Mouse (Mus musculus) urinary bladder, postnatal 4 days (tissue): ENCODE data around the gene Ssh2.
"Not testable (repeated sequence)": the region's sequence is repeated elsewhere in the genome, so short reads cannot be mapped to it uniquely, and the experiment has no call there.

Source experiments
- DNase-seq, 2 experiments: peaks; one replicate each; pipeline ENCODE4 v3.0.0; 2021 to 2022; ENCODE audit warnings: low spot score in 2 of 2

Gene Ssh2

DNA sequence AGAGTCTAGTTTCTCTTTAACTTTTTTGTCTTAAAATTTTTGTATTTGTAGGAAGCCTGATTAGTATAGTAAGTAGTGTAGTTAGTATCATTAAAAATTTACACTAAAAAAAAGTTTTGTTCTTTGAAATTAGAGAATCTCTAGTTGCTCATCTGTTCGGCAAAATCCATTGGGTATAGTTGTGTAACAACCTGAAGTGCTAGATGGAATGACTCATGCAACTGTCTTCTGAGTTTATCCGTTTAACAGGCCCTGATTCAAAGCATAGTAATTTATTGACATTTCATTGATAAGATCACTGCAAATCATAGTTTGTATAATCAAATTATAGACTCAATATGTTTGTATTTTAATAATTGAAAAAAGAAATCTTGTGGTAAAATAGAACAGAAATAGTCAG is 14.7 kb downstream of the Ssh2 start:
- no peak for DNase-seq

DNA sequence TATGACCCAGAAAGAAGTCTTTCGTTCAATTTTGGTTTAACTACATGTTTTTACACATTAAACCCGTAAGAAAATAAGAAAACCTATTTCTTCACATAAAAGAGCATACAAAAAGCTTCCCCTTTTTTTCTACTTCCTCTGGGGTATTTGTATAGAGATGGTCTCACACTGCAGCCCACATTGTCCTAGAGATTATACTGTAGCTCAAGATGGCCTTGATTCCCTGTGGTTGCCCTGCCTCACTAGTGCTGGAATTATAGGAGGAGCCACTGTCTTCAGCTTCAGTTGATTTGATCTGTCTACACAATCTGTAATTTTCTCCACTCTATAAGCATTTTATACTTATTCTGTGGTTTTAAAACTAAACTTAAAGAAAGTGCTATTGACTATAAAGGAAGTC is 15.4 kb downstream of the Ssh2 start:
- DNase-seq = no peak

DNA sequence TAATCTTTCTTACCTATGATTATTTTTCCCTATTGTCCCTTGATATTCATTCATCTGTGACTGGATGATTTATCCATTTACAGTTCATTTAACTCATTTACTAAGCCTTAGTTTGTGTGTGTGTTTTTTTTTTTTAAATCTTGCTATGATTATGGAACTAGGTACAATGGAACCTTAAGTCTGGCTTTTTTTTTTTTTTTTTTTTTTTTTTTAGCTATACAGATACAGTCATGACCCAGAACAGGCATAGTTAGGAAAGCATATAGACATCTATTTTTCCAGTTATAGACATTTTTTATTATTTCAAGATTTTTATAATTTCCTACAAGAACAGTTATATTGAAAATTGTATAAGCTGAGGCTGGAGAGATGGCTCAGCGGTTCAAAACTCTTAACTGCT is 19.2 kb downstream of the Ssh2 start:
- no peak for DNase-seq

DNA sequence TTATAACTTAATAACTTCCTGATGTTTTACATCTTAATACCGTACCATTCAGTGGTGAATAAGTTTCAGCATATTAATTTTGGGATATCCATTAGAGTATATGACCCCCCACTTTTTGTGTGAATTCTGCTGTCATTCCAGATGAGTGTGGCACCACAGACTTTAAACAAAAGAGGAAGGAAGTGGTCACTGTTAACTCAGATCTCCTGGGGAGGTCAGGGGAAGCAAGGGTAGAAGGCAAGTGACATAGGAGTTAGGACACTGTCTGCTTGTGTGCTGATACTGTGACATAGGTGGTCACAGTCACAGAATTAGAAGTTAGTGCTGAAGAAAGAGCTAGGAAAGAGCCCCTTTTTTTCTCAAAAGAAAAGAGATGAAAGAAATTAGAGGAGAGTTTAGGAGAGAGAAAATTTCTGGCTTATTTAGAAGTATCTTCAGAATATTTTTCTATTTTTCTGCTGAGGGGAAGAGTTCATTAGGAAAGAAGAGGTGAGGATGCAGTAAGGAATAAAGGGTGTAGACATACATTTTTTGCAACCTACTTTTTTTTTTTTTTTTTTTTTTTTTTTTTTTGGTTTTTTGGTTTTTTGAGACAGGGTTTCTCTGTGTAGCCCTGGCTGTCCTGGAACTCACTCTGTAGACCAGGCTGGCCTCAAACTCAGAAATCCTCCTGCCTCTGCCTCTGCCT is 23.7 kb downstream of the Ssh2 start:
- no peak for DNase-seq

DNA sequence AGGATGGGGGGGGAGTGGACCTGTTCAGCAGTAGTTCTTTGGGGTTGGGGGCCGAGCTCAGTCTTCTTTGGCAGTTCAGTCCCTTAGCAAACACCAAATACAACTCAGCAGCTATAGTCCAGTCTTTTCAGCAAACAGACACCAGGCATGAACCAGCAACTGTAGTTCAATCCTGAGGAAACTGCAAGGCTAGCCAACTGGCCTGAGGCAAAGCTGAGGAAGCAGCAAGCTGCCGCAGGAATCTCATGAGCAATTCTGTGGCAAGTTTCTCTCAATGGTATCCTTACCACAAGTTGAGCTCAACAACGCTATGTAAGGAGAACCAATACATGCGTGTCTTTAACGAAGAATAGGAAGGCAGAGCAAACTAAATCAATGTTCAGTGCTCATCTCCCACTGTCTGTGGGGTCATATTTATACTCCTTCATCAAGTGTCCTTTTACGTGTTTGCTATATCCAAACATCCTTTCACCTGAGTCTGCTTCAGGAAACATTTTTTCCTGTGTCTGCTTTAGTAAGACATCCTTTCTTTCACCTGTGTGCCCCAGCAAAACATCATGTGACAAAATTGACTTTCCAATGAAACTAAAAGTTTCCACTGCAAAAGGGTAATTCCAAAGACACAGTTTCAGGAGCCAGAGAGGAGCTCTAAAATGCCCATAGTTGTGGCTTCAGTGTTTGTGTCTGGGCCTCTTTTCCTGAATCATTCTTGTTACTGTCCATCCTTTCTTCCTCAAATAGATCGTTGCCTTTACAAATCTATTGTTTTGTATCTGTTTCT is 24.6 kb downstream of the Ssh2 start:
- DNase-seq = no peak

DNA sequence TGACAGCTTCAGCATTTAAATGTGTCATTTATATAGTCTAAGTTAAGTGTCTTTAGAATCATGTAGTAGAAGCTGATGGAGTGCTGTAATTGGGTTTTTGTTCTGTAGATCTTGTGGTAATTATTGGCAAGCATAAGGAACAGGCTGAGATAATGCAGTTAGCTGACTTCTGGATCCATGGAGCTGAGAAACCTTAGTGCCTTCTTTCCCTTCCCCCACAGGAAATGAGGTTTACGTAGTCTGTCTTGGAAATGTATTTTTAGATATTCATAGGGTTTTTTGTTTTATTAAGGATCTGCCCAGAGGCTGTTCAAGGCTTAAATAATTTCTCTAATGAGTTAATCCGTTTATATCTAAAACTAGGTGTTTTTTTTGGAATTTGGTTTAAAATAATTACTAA is 26.8 kb downstream of the Ssh2 start:
- DNase-seq = no peak

DNA sequence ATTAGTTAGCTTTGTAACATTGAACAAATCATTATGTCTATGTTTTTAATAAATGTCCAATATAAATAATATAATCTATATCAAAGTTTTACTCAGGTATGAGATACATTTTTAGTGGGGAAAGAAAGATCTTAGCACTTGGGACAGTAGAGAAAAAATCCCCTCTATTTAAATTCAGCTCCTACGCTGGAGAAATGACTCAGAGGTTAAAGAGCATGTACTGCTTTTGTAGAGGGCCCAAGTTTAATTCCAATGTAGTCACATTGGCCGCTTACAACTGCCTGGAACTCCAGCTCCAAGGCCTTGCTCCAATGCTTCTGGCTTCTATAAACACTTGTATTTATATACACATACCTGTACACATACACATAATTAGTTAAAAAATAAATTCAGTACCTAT is 36.7 kb downstream of the Ssh2 start:
- no peak for DNase-seq

DNA sequence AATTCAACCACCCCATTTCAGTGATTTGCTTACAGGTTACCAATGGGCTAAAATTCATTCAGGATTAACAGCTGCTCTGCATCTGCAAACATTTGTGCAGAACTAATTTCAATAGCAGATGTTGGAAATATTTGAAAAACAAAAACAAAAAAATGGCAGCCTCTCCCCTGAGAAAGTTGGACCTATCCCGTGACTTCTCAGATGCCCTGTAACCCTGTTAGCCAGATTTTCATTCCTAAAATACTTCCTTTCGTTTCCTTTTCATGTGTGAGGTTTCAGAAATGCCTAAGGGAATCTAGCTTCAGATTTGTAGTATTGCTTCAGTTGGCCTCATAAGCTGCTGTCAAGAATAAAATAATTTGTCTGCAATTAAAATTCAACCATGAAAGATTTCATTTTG is 43.4 kb downstream of the Ssh2 start:
- no peak for DNase-seq

DNA sequence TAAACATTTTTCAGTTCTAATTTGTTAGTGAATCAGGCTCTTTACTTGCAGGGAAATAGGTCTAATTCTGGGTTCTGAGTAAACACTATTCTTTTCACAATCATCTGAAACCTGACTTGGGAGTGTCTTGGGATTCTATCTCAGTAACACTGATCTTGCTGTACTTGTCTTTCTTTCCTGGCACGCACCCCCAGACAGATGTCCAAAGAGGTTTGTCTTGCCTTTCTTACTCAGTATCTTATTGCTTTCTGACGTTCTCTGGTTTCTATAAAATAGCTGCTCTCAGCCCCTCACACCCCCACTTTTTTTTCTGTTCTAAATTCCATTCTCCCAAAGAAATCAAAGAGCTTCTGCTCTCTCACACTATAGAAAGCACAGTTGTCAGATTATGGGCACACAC is 51.3 kb downstream of the Ssh2 start:
- DNase-seq = no peak

DNA sequence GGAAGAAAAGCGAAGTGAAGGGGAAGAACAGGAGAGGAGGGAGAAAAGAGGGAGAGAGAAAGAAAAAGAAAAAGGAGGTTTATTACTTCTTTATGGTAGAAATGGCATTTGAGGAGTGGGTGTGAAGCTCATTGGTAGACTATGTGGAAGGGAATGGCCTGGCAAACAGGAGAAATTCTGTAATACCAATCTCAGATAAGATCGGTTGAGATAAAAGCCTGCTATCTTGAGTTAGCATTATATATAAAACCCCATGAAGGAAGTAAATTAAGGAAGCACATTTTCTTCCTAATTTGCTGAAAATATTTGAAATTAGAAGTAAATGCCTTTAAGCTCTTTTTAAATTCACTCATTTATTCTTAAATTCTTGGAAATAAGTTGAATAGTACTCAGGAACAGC is 59.9 kb downstream of the Ssh2 start:
- DNase-seq = no peak

DNA sequence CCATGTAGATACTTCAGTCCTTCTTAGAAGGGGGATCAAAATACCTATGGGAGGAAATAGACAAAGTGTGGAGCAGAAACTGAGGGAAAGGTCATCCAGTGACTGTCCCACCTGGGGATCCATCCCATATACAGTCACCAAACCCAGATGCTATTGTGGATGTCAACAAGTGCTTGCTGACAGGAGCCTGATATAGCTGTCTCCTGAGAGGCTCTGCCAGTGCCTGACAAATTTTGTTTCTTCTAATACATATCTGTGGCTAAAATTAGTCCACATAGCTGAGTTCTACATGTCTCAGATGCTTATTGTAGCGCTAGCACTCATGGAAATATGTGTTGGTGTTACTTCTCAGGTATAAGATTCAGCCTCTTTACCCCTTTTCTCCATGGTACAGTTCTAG is 62.5 kb downstream of the Ssh2 start:
- DNase-seq = not testable (repeated sequence)

DNA sequence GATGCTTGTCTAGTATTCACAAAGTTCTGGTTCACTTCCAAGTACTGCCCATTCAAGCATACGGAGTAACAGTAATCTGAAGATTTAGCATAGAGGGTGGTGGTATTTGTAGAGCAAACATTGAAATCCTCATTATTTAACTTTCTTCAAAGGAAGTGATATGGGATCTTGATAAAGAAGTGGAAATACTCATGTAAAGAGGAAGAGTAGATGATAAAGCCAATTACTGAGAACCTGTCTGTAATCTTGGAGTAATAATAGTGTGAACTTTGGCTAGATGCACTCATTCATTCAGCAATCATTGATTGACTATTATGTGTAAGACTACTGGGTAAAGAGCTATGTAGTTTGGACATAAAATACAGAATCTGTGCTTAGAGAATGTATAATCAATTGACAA is 64.1 kb downstream of the Ssh2 start:
- no peak for DNase-seq

DNA sequence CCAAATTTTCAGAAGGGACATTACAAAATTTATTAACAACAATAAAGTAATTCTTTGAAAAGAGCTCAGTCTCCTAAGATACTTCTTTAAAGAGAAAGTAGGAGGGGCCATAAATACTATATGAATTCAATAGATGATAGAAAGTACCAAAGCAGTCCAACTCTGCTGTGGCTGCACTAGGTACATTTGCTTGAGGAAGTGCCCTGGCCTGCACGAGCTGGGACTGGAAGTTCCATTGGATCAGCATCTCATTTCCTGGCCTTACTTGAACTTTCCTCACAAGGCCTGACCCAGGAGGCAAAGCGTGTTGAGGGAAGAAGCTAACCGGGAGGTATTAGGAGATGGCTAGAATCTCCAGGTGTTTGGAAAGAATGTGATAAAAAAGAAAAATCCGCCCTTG is 75.4 kb downstream of the Ssh2 start:
- DNase-seq = no peak

DNA sequence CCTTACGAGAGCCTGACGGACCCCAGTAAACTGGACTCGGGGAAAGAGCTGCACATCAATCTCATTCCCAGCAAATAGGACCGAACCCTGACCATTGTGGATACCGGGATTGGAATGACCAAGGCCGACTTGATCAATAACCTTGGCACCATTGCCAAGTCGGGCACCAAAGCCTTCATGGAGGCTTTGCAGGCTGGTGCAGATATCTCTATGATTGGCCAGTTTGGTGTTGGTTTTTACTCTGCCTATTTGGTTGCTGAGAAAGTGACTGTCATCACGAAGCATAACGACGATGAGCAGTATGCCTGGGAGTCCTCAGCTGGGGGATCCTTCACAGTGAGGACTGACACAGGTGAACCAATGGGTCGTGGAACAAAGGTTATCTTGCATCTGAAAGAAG is 77.6 kb downstream of the Ssh2 start:
- DNase-seq = not testable (repeated sequence)

DNA sequence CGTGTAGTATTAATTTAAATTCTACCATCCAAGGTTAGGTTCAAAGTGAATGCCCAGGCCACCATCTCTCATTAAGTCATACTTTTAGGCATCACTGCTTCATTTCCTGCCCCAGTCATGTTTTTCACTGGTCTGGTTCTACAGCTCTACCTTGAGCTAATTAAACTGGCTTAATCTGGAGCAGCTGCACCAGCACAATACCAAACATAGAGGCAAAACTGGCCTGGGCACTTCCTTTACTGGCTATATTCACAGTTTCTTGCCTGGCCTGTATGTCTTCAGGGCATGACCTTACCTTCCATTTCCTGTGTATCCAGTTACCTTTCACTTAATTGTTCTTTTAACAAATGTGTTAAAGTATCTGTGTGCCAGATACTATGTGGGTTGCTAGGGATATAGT is 81.2 kb downstream of the Ssh2 start:
- DNase-seq = no peak

DNA sequence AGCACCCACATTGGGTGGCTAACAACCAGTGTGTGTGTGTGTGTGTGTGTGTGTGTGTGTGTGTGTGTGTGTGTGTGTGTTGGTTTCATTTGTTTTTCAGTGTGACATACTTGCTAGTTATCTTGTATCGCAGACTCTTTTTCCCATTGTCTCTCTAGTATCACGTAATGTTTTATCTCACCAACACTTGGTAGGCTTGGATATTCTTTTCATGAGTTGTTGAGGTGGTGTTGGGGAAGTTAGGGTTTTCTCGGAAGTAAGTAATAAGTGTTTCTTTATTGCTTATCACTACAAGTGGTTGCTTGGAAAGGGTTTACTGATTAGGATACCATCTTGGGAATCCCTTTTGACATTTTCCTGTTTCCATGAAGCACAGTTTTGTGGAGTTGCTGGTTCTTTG is 91.1 kb downstream of the Ssh2 start:
- DNase-seq = no peak

DNA sequence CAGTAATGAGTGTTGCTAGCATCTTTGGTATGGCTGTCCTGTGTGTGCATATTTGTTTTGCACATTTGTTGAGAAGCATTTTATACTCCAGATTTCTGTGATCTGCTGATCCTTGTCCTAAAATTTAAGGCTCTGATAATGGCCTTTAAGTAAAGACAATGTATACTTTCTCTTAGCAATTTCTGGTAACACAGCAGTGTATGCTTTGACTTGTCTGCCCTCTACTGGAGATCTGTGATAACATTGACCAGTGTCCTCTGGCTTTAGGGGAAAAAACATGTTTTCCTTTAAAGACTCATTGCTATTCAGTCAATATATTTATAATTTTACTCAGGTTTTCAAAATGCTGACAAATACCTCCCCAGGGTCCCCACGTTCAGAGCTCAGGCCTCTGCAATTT is 92.4 kb downstream of the Ssh2 start:
- no peak for DNase-seq

DNA sequence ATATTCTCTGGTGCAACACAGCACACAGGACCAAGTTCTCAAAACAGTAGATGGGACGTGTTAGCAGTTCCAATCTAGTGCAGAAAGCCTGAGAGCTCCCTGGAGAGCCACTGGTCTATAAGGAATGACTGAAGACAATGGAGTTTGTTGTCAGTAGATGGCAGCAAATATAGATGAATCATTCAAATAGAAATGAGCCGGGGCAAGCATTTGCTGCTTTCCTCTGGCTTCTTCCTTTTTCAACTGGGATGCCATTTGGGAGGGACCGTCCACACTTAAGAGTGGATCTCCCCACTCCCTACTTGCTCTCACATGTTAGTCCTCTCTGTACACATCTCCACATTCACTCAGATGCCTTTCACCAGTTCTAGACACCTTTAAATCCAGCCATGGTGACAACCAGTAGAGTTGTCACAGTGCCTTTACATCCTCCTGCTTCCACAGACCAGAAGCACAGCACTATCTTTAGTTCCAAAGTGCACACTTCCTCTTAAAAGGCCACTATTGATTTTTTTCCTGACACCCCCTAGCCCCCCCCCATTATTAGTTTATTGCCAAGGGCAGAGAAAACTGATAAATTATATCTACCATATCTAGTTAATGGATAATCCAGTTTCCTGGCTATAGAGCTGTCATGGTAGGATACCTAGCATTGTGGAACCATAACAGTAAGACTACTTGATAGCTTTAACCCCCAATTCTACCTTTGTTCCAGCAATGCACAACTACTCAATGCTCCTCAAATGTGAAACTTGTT is 101.8 kb downstream of the Ssh2 start:
- no peak for DNase-seq

DNA sequence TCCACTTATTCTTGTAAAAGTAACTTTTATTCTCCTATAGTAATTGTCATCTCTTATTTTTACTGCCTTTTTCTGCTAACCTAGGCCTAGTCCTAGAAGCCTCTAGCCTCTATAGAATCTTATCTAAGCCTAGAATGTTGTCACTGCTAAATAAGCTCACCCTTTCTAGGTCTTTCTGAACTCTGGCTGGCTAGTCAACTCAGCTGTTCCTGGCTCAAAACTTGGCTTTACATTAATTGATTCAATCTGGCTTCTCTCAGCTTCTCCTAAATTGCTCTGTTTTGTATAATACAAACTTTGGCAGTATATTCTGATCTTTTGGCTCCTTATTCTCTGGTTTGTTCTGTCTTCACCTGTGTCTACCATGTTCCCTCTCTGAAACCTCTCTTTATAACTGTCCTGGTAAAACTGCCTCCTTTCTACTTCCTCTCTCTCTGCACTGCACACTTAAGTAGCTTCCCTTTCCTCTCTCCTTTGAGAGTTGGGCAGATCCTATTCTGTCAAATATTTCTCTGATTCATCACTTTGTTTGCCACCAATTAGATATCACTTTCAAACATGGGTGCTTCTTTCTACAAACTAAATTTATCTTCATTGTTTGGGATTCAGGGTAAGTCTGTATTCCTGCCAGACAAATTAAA is 102.5 kb downstream of the Ssh2 start:
- DNase-seq = no peak

DNA sequence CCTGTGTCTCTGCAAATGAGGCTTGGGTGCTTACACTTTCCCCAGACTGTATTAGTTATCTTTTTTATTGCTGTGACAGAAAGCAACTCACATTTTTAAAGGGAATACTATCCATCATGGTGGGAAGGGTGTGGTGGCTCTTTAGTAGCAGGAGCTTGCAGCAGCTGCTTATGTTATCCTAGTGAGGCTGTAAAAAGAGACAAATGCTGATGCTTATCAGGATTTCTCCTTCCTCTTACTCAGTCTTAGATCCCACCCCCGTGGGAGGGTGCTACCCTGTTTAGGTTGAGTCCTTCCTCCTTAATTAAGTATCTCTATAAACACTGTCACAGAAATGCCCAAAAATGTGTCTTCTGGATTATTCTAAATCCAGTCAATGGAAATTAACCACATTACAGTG is 105.1 kb downstream of the Ssh2 start:
- no peak for DNase-seq

DNA sequence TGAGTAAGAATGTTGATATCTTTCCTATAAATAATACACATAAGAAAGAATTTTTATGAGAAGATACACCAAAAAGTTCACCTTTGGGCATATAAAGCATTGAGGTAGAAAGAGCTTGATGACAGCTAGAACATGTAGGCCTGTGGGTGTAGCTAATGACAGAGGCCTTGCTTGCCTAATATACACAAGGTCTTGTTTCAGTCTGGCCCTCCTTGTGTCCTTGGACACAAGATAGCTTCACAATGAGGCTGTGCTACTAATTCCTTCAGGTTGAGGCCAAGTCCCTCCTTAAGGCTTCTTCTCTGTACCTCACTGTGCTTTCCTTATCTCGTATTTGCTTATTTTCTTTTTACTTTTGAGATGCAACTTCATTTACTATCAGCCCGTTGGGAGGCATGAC is 114.4 kb downstream of the Ssh2 start:
- no peak for DNase-seq

DNA sequence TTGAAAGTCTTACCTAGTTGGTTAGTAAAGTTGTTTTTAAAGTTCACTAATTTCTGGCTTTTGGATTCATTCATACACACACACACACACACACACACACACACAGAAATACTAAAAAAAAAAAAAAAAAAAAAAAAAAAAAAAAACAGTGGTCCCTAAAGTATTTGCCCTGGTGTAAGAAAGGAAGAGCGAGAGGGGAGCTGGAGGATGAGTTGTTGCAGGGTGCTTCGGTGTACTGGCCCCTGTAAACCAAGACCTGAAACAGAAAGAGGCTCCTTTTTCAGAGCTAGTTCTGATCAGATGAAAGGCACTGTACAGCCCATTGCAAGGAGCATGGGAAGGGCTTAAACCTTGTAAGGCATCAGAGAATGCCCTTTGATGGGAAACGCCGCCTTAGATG is 131.2 kb downstream of the Ssh2 start:
- DNase-seq = no peak
